Comparison of ENCODE assay signal across 20 mouse cellular contexts in genomic region chr11:23730120-23730519, GRCm38 (mm10). TPM values are rescaled to one million over a fixed set of nuclear protein-coding genes. Genes with fewer than 3 reads are reported as not detected.
DNase-seq lines count a peak whose midpoint lies in the region; ATAC-seq and TF ChIP-seq lines count a peak whose summit lies in the region.
"Had no signal": no experiment of that assay in that cellular context is flagged by ENCODE, and none has a peak within 500 bp of the region (broad histone marks: within the 10 kb centered on the region; RNA-seq: fewer than 3 reads in every experiment).

No protein-coding gene starts in this region.

- no peaks in the 10 kb centered on the region for H3K9me3 ChIP-seq in lung, postnatal 0 days (ENCODE audit: low read length)
- no peaks in the 10 kb centered on the region for H3K9me3 ChIP-seq in intestine, embryonic 16.5 days (ENCODE audit: control insufficient read depth, low read length)
- no peaks in the 10 kb centered on the region for H3K9me3 ChIP-seq in stomach, embryonic 14.5 days (ENCODE audit: control insufficient read depth, low read depth, low read length)
- H3K9me3 ChIP-seq: forebrain, embryonic 10.5 days; hindbrain, embryonic 15.5 days; kidney, embryonic 15.5 days; limb, embryonic 10.5 days; midbrain, embryonic 12.5 days; neural tube, embryonic 15.5 days had no signal

- no peak for TF ChIP-seq CTCF in lung, postnatal 0 days (IDR thresholded peaks at IDR 0.05)

- H3K27ac ChIP-seq in lung, postnatal 0 days (ENCODE audit: low read length), result no peak overlapping the region
- H3K27ac ChIP-seq in intestine, embryonic 16.5 days (ENCODE audit: low read length), result no peak overlapping the region
- H3K27ac ChIP-seq in stomach, embryonic 14.5 days (ENCODE audit: low read length), result no peak overlapping the region
- H3K27ac ChIP-seq: forebrain, embryonic 10.5 days; hindbrain, embryonic 15.5 days; kidney, embryonic 15.5 days; left cerebral cortex, adult 2 months; limb, embryonic 10.5 days; midbrain, embryonic 12.5 days; neural tube, embryonic 15.5 days had no signal

- H3K4me2 ChIP-seq in lung, postnatal 0 days (replicated peaks; ENCODE audit: low read depth, low read length), result no peak overlapping the region
- H3K4me2 ChIP-seq in intestine, embryonic 16.5 days (ENCODE audit: low read depth, low read length), result no peak overlapping the region
- H3K4me2 ChIP-seq in stomach, embryonic 14.5 days (replicated peaks; ENCODE audit: low read depth, low read length), result no peak overlapping the region
- H3K4me2 ChIP-seq: hindbrain, embryonic 15.5 days; kidney, embryonic 15.5 days; midbrain, embryonic 12.5 days; neural tube, embryonic 15.5 days had no signal

- TF ChIP-seq EP300 in lung, postnatal 0 days (IDR thresholded peaks at IDR 0.05), result no peak

- no peaks in the 10 kb centered on the region for H3K27me3 ChIP-seq in lung, postnatal 0 days (replicated peaks; ENCODE audit: insufficient read depth, low read length)
- no peaks in the 10 kb centered on the region for H3K27me3 ChIP-seq in intestine, embryonic 16.5 days (replicated peaks; ENCODE audit: control insufficient read depth, insufficient read depth, low read length)
- H3K27me3 ChIP-seq in stomach, embryonic 14.5 days (ENCODE audit: control insufficient read depth, insufficient read depth, low read length), result no peaks in the 10 kb centered on the region
- H3K27me3 ChIP-seq: hindbrain, embryonic 15.5 days; kidney, embryonic 15.5 days; midbrain, embryonic 12.5 days; neural tube, embryonic 15.5 days had no signal

- WGBS in lung, postnatal 0 days, result 65% methylated on average over 4 of the region's 4 CpGs
- WGBS in intestine, embryonic 16.5 days, result 66% methylated on average over 4 of the region's 4 CpGs
- WGBS in stomach, embryonic 14.5 days, result 72% methylated on average over 4 of the region's 4 CpGs

- H3K4me1 ChIP-seq in lung, postnatal 0 days (ENCODE audit: insufficient read depth, low read depth, low read length), result no peaks in the 10 kb centered on the region
- no peaks in the 10 kb centered on the region for H3K4me1 ChIP-seq in intestine, embryonic 16.5 days (ENCODE audit: control insufficient read depth, insufficient read depth, low read length)
- no peaks in the 10 kb centered on the region for H3K4me1 ChIP-seq in stomach, embryonic 14.5 days (ENCODE audit: control insufficient read depth, insufficient read depth, low read length)
- H3K4me1 ChIP-seq: forebrain, embryonic 10.5 days; hindbrain, embryonic 15.5 days; kidney, embryonic 15.5 days; limb, embryonic 10.5 days; midbrain, embryonic 12.5 days; neural tube, embryonic 15.5 days had no signal

- no peaks in the 10 kb centered on the region; the same call in 1 of the 2 replicates for H3K36me3 ChIP-seq in lung, postnatal 0 days (ENCODE audit: insufficient read depth, low read length)
- H3K36me3 ChIP-seq in intestine, embryonic 16.5 days (ENCODE audit: control insufficient read depth, insufficient read depth, low read length), result peaks cover 2% of the 10 kb centered on the region; the same call in 1 of the 2 replicates
- H3K36me3 ChIP-seq in stomach, embryonic 14.5 days (ENCODE audit: control insufficient read depth, insufficient read depth, low read length), result peaks cover 17% of the 10 kb centered on the region; the same call in 1 of the 2 replicates

- intact Hi-C loops in left cerebral cortex, postnatal 4 days (cut with DNase I), result no loop called here
- intact Hi-C loops in left cerebral cortex, postnatal 25 days (cut with DNase I), result no loop called here

- H3K4me3 ChIP-seq in lung, postnatal 0 days (ENCODE audit: low read depth, low read length), result no peak overlapping the region
- no peak overlapping the region for H3K4me3 ChIP-seq in intestine, embryonic 16.5 days (ENCODE audit: low read length)
- H3K4me3 ChIP-seq in stomach, embryonic 14.5 days (ENCODE audit: low read depth, low read length), result no peak overlapping the region
- H3K4me3 ChIP-seq: forebrain, embryonic 10.5 days; hindbrain, embryonic 15.5 days; kidney, embryonic 15.5 days; left cerebral cortex, adult 2 months; limb, embryonic 10.5 days; midbrain, embryonic 12.5 days; neural tube, embryonic 15.5 days had no signal

- peak; percentile 19 for DNase-seq in lung, postnatal 0 days (ENCODE audit: low spot score)
- DNase-seq in lung, postnatal 10 days, result no peak
- peak; percentile 41 for DNase-seq in ZHBTc4 (ENCODE audit: low read depth, low spot score)
- no peak for DNase-seq in left cerebral cortex, postnatal 4 days
- DNase-seq in left cerebral cortex, postnatal 25 days (ENCODE audit: low spot score in 2 of 2), result no peak
- no peak for DNase-seq in kidney, postnatal 36 days
- DNase-seq: adrenal gland, postnatal 25 days; cerebellum, adult 9-11 months; gastrocnemius, postnatal 10 days; kidney, adult 11 months had no signal

- ATAC-seq in lung, postnatal 0 days, result peak; percentile 54
- ATAC-seq in intestine, embryonic 16.5 days, result 0 out of 2 replicates have a peak, but pooled peaks have one; percentile 36
- ATAC-seq in stomach, embryonic 14.5 days (ENCODE audit: insufficient number of reproducible peaks, insufficient read depth, low FRiP score, low read depth), result peak; percentile 77; the same call in 1 of the 2 replicates
- ATAC-seq: forebrain, embryonic 16.5 days had no signal

- no peak overlapping the region for H3K9ac ChIP-seq in lung, postnatal 0 days (replicated peaks; ENCODE audit: low read depth)
- H3K9ac ChIP-seq in intestine, embryonic 16.5 days (ENCODE audit: low read depth, low read length), result no peak overlapping the region
- no peak overlapping the region for H3K9ac ChIP-seq in stomach, embryonic 14.5 days (replicated peaks; ENCODE audit: low read depth, low read length)
- H3K9ac ChIP-seq: hindbrain, embryonic 15.5 days; kidney, embryonic 15.5 days; midbrain, embryonic 12.5 days; neural tube, embryonic 15.5 days had no signal

RNA-seq across cellular contexts. Expression of gene Rel, which starts 40.6 kb away (rescaled TPM):
- 1.1 and 1.6 TPM in 2 replicates for polyA plus RNA-seq in lung, postnatal 0 days (2015; fragmentation: Nextera tagmentation; extraction: Ambion mirVana)
- 0.60 and 0.64 TPM in 2 replicates for polyA plus RNA-seq in intestine, embryonic 16.5 days (2015; fragmentation: Nextera tagmentation; extraction: Ambion mirVana)
- polyA plus RNA-seq in stomach, embryonic 14.5 days (2014; fragmentation: Nextera tagmentation; extraction: Ambion mirVana), result 2.1 and 2.2 TPM in 2 replicates
- 1 to 10 TPM; 2.1 to 2.2 TPM for total RNA-seq in left cerebral cortex, postnatal 4 days (2021)
- total RNA-seq in left cerebral cortex, postnatal 25 days (2021), result 1 to 10 TPM; 3.5 to 3.8 TPM

Comparison
In these comparisons a context has a peak if more than half of its experiments do, and no peak if none do; other contexts are left out.
1. DNase-seq: peak in lung, postnatal 0 days (single experiment) and ZHBTc4 (single experiment); none in lung, postnatal 10 days (single experiment), left cerebral cortex, postnatal 4 days (single experiment), left cerebral cortex, postnatal 25 days (0 of 2) and kidney, postnatal 36 days (0 of 2).
2. Peak in every context shown above with its lines, with median percentiles within 50 percentile points of each other: ATAC-seq.